Mouse (Mus musculus) neural tube, embryonic 14.5 days (tissue): Measurements from ENCODE around the gene Meaf6. TPM values are rescaled to one million over a fixed set of nuclear protein-coding genes. Genes with fewer than 3 reads are reported as not detected.

ENCODE experiments used
- ATAC-seq: fragments of 200-750 bp; cut with Nextera tagmentation; 2 replicates; pipeline ENCODE4 v1.8.0; 2017; ENCODE audit warnings: low read depth, mild to moderate bottlenecking, moderate TSS enrichment, moderate library complexity
- H3K27ac ChIP-seq: fragments of 300-500 bp; sonication (generic); 2 replicates; pipeline ENCODE4 v1.5.1; 2014; ENCODE audit warnings: low read depth, mild to moderate bottlenecking, control low read depth, low read length, moderate library complexity, mixed read lengths
- H3K27me3 ChIP-seq: fragments of 300-500 bp; sonication (generic); 2 replicates; pipeline ENCODE4 v1.6.1; 2014; ENCODE audit warnings: low read length; ENCODE audit not compliant: control insufficient read depth, insufficient read depth
- H3K36me3 ChIP-seq: fragments of 300-500 bp; sonication (generic); 2 replicates; pipeline ENCODE4 v1.6.1; 2014; ENCODE audit warnings: low read length, mixed read lengths; ENCODE audit not compliant: control insufficient read depth, insufficient read depth
- H3K4me1 ChIP-seq: fragments of 300-500 bp; sonication (generic); 2 replicates; pipeline ENCODE4 v1.6.1; 2014; ENCODE audit warnings: low read length; ENCODE audit not compliant: control insufficient read depth, insufficient read depth
- H3K4me2 ChIP-seq: fragments of 300-500 bp; sonication (generic); 2 replicates; pipeline ENCODE4 v1.6.1; 2014; ENCODE audit warnings: mild to moderate bottlenecking, low read depth, low read length, control low read depth
- H3K4me3 ChIP-seq: fragments of 300-500 bp; sonication (generic); 2 replicates; pipeline ENCODE4 v1.5.1; 2014; ENCODE audit warnings: low read depth, low read length, control low read depth, mixed read lengths
- H3K9ac ChIP-seq: fragments of 300-500 bp; sonication (generic); replicated peaks from 2 replicates; pipeline ENCODE4 v1.6.1; 2014; ENCODE audit warnings: low read depth, mild to moderate bottlenecking, control low read depth, low read length, mixed read lengths
- H3K9me3 ChIP-seq: fragments of 300-500 bp; sonication (generic); 2 replicates; pipeline ENCODE4 v1.6.1; 2016; ENCODE audit warnings: low read length; ENCODE audit not compliant: control insufficient read depth
- WGBS: fragments of 180-500 bp; shearing (Covaris S2); extraction: QIAGEN DNeasy Blood & Tissue Kit; methylation state at CpG from one replicate; pipeline ENCODE4 v1.1.7; 2014; 5-methylcytosine and 5-hydroxymethylcytosine counted together
- polyA plus RNA-seq: library from polyadenylated mRNA; unstranded; fragments of >200 nt; fragmentation: Nextera tagmentation; extraction: Ambion mirVana; gene quantifications from 2 replicates; pipeline ENCODE4 v1.2.1, GENCODE M21; 2014

The Meaf6 gene
- polyA plus RNA-seq, 1 experiment from 2014 or later, result 179 TPM

DNA sequence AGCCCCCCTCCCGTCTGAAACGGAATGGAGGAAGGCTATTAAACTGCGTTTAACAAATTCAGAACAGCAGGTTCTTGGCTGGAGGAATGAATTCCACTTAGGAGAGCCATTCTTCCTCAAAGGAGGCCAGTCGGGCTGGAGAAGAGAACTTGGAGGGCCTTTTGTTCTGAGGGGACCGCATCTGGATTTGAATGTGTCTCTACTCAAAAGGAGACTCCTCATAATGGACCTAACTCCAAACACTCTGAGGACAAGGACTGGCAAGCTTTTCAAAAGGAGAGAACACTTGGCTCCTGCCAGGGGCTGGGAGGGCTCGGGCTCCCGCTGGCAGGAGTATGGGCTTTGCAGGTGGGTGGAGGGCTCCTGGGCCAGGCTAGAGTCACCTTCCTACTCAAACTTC, 59.7 kb downstream of the Meaf6 start:
- 7% methylated on average over 7 of the region's 7 CpGs for WGBS
- H3K9ac ChIP-seq, result no peak overlapping the region

GRCm38 (mm10) chr4:125145213-125145612, 60.3 kb downstream of the Meaf6 start:
- no peaks in the 10 kb centered on the region for H3K9me3 ChIP-seq
- H3K4me3 ChIP-seq, result no peak overlapping the region
- no peak for ATAC-seq
- no peaks in the 10 kb centered on the region for H3K4me1 ChIP-seq
- H3K27ac ChIP-seq, result no peak overlapping the region
- no peaks in the 10 kb centered on the region for H3K27me3 ChIP-seq
- WGBS, result 31% methylated on average over 10 of the region's 10 CpGs
- no peaks in the 10 kb centered on the region for H3K36me3 ChIP-seq
- H3K9ac ChIP-seq, result no peak overlapping the region
- no peak overlapping the region for H3K4me2 ChIP-seq

More for the DNA sequence above, 59.7 kb downstream of the Meaf6 start:
- H3K27me3 ChIP-seq, result no peaks in the 10 kb centered on the region
- H3K4me2 ChIP-seq, result no peak overlapping the region
- no peaks in the 10 kb centered on the region for H3K36me3 ChIP-seq
- H3K9me3 ChIP-seq, result no peaks in the 10 kb centered on the region
- ATAC-seq, result no peak
- no peaks in the 10 kb centered on the region for H3K4me1 ChIP-seq
- no peak overlapping the region for H3K27ac ChIP-seq
- H3K4me3 ChIP-seq, result no peak overlapping the region

- no peaks in the 10 kb centered on the region for H3K36me3 ChIP-seq
- no peaks in the 10 kb centered on the region for H3K9me3 ChIP-seq
- no peak for ATAC-seq
- no peak overlapping the region for H3K27ac ChIP-seq
- H3K9ac ChIP-seq, result no peak overlapping the region
- H3K4me3 ChIP-seq, result no peak overlapping the region
- no peak overlapping the region for H3K4me2 ChIP-seq
- no peaks in the 10 kb centered on the region for H3K27me3 ChIP-seq
- 64% methylated on average over 4 of the region's 4 CpGs for WGBS
- H3K4me1 ChIP-seq, result no peaks in the 10 kb centered on the region
Observed at GRCm38 (mm10) chr4:125147970-125148369, 63.0 kb downstream of the Meaf6 start.

GRCm38 (mm10) chr4:125149460-125149859, 64.5 kb downstream of the Meaf6 start:
- no peak overlapping the region for H3K27ac ChIP-seq
- 33% methylated on average over 5 of the region's 5 CpGs for WGBS
- no peaks in the 10 kb centered on the region for H3K36me3 ChIP-seq
- no peak for ATAC-seq
- no peak overlapping the region for H3K4me2 ChIP-seq
- H3K9me3 ChIP-seq, result no peaks in the 10 kb centered on the region
- H3K27me3 ChIP-seq, result no peaks in the 10 kb centered on the region
- H3K4me3 ChIP-seq, result no peak overlapping the region
- H3K9ac ChIP-seq, result no peak overlapping the region
- no peaks in the 10 kb centered on the region for H3K4me1 ChIP-seq

- Histone ChIP-seq H3K27ac (no peak overlapping the region), H3K36me3 (no peaks in the 10 kb centered on the region), H3K9me3 (no peaks in the 10 kb centered on the region), H3K9ac (no peak overlapping the region), H3K4me1 (no peaks in the 10 kb centered on the region), H3K4me3 (no peak overlapping the region), H3K4me2 (no peak overlapping the region), H3K27me3 (no peaks in the 10 kb centered on the region)
- no peak for ATAC-seq
- WGBS, result 94% methylated on average over 6 of the region's 6 CpGs
Observed at GRCm38 (mm10) chr4:125152469-125152868, 67.5 kb downstream of the Meaf6 start.

GRCm38 (mm10) chr4:125153659-125154241, 68.8 kb downstream of the Meaf6 start:
- WGBS, result 57% methylated on average over 4 of the region's 4 CpGs
- Histone ChIP-seq H3K9me3 (no peaks in the 10 kb centered on the region), H3K4me2 (no peak overlapping the region), H3K27me3 (no peaks in the 10 kb centered on the region), H3K4me1 (no peaks in the 10 kb centered on the region), H3K36me3 (no peaks in the 10 kb centered on the region), H3K9ac (no peak overlapping the region), H3K27ac (no peak overlapping the region), H3K4me3 (no peak overlapping the region)
- ATAC-seq, result no peak

DNA sequence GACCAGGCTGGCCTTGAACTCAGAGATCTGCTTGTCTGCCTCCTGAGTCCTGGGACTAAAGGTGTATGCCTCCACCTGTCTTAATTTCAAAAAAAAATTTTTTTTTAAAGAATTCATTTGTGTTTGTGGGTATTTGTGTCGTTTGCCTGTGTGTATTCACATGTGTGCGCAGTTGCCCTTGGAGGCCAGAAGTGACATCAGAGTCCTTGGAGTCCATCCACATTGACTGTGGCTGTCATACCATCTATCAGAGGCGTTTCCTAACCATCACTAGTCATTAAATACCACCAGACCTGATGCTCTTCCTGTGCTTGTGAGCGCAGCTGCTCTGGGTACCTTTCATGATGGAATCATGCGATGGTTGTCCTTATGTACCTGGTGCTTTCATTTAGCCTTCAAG, 70.7 kb downstream of the Meaf6 start:
- Histone ChIP-seq H3K27me3 (no peaks in the 10 kb centered on the region), H3K9me3 (no peaks in the 10 kb centered on the region), H3K4me1 (peaks cover 3% of the 10 kb centered on the region; the same call in 1 of the 2 replicates), H3K4me2 (no peak overlapping the region), H3K9ac (no peak overlapping the region), H3K4me3 (no peak overlapping the region), H3K36me3 (no peaks in the 10 kb centered on the region), H3K27ac (no peak overlapping the region)
- no peak for ATAC-seq
- WGBS, result 91% methylated on average over 5 of the region's 5 CpGs

DNA sequence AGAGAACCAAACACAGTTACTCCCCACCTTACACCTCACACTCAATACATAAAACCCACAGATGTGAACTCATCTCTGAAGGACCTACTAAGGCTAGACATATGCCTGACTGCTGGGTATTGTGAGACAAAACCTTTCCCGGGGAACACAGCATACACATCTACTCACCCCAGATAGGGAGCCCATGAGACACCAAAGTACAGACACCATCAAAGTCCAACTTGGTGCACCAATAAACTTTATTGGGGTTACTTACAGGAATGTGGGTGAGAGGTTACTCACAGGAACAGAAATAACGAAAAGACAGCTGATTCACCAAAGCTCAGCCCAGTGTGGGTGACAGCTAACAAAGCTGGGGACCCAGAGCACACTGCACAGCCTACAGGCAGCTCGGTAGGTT, 72.4 kb downstream of the Meaf6 start:
- 82% methylated on average over 3 of the region's 3 CpGs for WGBS
- ATAC-seq, result no peak
- no peaks in the 10 kb centered on the region for H3K27me3 ChIP-seq
- no peaks in the 10 kb centered on the region for H3K36me3 ChIP-seq
- no peaks in the 10 kb centered on the region for H3K9me3 ChIP-seq
- H3K9ac ChIP-seq, result no peak overlapping the region
- H3K4me2 ChIP-seq, result no peak overlapping the region
- peaks cover 3% of the 10 kb centered on the region; the same call in 1 of the 2 replicates for H3K4me1 ChIP-seq
- H3K27ac ChIP-seq, result no peak overlapping the region
- H3K4me3 ChIP-seq, result no peak overlapping the region

GRCm38 (mm10) chr4:125158081-125158480, 73.1 kb downstream of the Meaf6 start:
- Histone ChIP-seq H3K36me3 (no peaks in the 10 kb centered on the region), H3K27me3 (no peaks in the 10 kb centered on the region), H3K4me1 (peaks cover 3% of the 10 kb centered on the region; the same call in 1 of the 2 replicates), H3K27ac (no peak overlapping the region), H3K4me2 (no peak overlapping the region), H3K9me3 (no peaks in the 10 kb centered on the region), H3K4me3 (no peak overlapping the region), H3K9ac (no peak overlapping the region)
- 83% methylated on average over 2 of the region's 2 CpGs for WGBS
- no peak for ATAC-seq
